Mouse (Mus musculus) liver, postnatal 0 days (tissue): Measurements from ENCODE around the gene Tmprss2. TPM values are rescaled to one million over a fixed set of nuclear protein-coding genes. Genes with fewer than 3 reads are reported as not detected.
A peak's percentile ranks its signal among the peaks of the same experiment; 100 is the strongest.

ENCODE experiments used
- ATAC-seq: fragments of 200-750 bp; cut with Nextera tagmentation; 2 replicates; pipeline ENCODE4 v1.8.0; 2017; ENCODE audit warnings: mild to moderate bottlenecking, moderate library complexity
- DNase-seq: peaks from one replicate; pipeline ENCODE4 v3.0.0-alpha.2; 2016
- H3K27ac ChIP-seq: fragments of 300-500 bp; sonication (generic); 2 replicates; pipeline ENCODE4 v1.5.1; 2014; ENCODE audit warnings: antibody characterized with exemption, moderate library complexity, mild to moderate bottlenecking, low read depth
- H3K27me3 ChIP-seq: fragments of 300-500 bp; sonication (generic); 2 replicates; pipeline ENCODE4 v1.6.1; 2014; ENCODE audit warnings: low read length, control low read depth, mixed read lengths; ENCODE audit not compliant: insufficient read depth
- H3K36me3 ChIP-seq: fragments of 300-500 bp; sonication (generic); replicated peaks from 2 replicates; pipeline ENCODE4 v1.6.1; 2014; ENCODE audit warnings: mild to moderate bottlenecking, control low read depth, low read length, moderate library complexity, mixed read lengths; ENCODE audit not compliant: insufficient read depth
- H3K4me1 ChIP-seq: fragments of 300-500 bp; sonication (generic); 2 replicates; pipeline ENCODE4 v1.6.1; 2014; ENCODE audit warnings: antibody characterized with exemption, mild to moderate bottlenecking, control low read depth; ENCODE audit not compliant: insufficient read depth
- H3K4me2 ChIP-seq: fragments of 300-500 bp; sonication (generic); 2 replicates; pipeline ENCODE4 v1.6.1; 2014; ENCODE audit warnings: low read depth, mild to moderate bottlenecking, low read length, moderate library complexity, mixed read lengths
- H3K4me3 ChIP-seq: fragments of 300-500 bp; sonication (generic); 2 replicates; pipeline ENCODE4 v1.5.1; 2014; ENCODE audit warnings: low read depth, low read length
- H3K9ac ChIP-seq: fragments of 300-500 bp; sonication (generic); replicated peaks from 2 replicates; pipeline ENCODE4 v1.6.1; 2014; ENCODE audit warnings: mild to moderate bottlenecking, moderate library complexity
- H3K9me3 ChIP-seq: fragments of 300-500 bp; sonication (generic); 2 replicates; pipeline ENCODE4 v1.6.1; 2016; ENCODE audit warnings: mild to moderate bottlenecking, control low read depth, low read length, mixed read lengths
- CTCF ChIP-seq: sonication (generic); IDR thresholded peaks from 2 replicates; pipeline ENCODE4 v1.5.1; 2016; ENCODE audit warnings: antibody characterized with exemption, low read depth
- EP300 ChIP-seq: IDR thresholded peaks from 2 replicates; pipeline ENCODE4 v1.6.1; 2016; ENCODE audit warnings: antibody characterized with exemption, low read depth, mild to moderate bottlenecking
- WGBS: fragments of 180-500 bp; shearing (Covaris S2); extraction: QIAGEN DNeasy Blood & Tissue Kit; methylation state at CpG from one replicate; pipeline ENCODE4 v1.1.7; 2014; ENCODE audit not compliant: insufficient replicate concordance; 5-methylcytosine and 5-hydroxymethylcytosine counted together
- polyA plus RNA-seq: library from polyadenylated mRNA; unstranded; fragments of >200 nt; fragmentation: Nextera tagmentation; extraction: Ambion mirVana; gene quantifications from 2 replicates; pipeline ENCODE4 v1.2.1, GENCODE M21; 2015

Tmprss2 gene
- polyA plus RNA-seq, 1 experiment from 2014 or later, result 4.3 TPM

GRCm38 (mm10) chr16:97609676-97610075 lies 1.3 kb downstream of the Tmprss2 start:
- no peak overlapping the region for H3K4me3 ChIP-seq
- WGBS, result 62% methylated on average over 2 of the region's 2 CpGs
- H3K9me3 ChIP-seq, result no peaks in the 10 kb centered on the region
- ATAC-seq (no peak), DNase-seq (no peak)
- TF ChIP-seq CTCF (no peak), EP300 (no peak)
- no peak overlapping the region for H3K9ac ChIP-seq
- peaks cover 14% of the 10 kb centered on the region for H3K4me1 ChIP-seq
- H3K27ac ChIP-seq, result no peak overlapping the region
- H3K27me3 ChIP-seq, result peaks cover 17% of the 10 kb centered on the region
- no peaks in the 10 kb centered on the region for H3K36me3 ChIP-seq
- peak overlapping the region; percentile 69; the same call in 1 of the 2 replicates for H3K4me2 ChIP-seq

- TF ChIP-seq EP300, result no peak
- no peak for TF ChIP-seq CTCF
- Histone ChIP-seq H3K27me3 (peaks cover 17% of the 10 kb centered on the region), H3K36me3 (no peaks in the 10 kb centered on the region), H3K4me2 (no peak overlapping the region), H3K4me3 (no peak overlapping the region), H3K27ac (no peak overlapping the region), H3K4me1 (peaks cover 14% of the 10 kb centered on the region), H3K9me3 (no peaks in the 10 kb centered on the region), H3K9ac (no peak overlapping the region)
- peak; percentile 54 for ATAC-seq
- 70% methylated on average over 1 of the region's 1 CpGs for WGBS
- no peak for DNase-seq
Observed at GRCm38 (mm10) chr16:97607956-97608355, 3.0 kb downstream of the Tmprss2 start.

- ATAC-seq (no peak), DNase-seq (no peak)
- H3K27me3 ChIP-seq, result peaks cover 17% of the 10 kb centered on the region
- no peak overlapping the region for H3K4me3 ChIP-seq
- H3K36me3 ChIP-seq, result no peaks in the 10 kb centered on the region
- H3K9me3 ChIP-seq, result no peaks in the 10 kb centered on the region
- TF ChIP-seq EP300, result no peak
- TF ChIP-seq CTCF, result no peak
- H3K9ac ChIP-seq, result no peak overlapping the region
- no peak overlapping the region for H3K27ac ChIP-seq
- 48% methylated on average over 2 of the region's 2 CpGs for WGBS
- H3K4me2 ChIP-seq, result no peak overlapping the region
- peaks cover 14% of the 10 kb centered on the region for H3K4me1 ChIP-seq
Observed at GRCm38 (mm10) chr16:97606829-97607228, 4.2 kb downstream of the Tmprss2 start.

GRCm38 (mm10) chr16:97605957-97606721 lies 4.9 kb downstream of the Tmprss2 start:
- 68% methylated on average over 9 of the region's 9 CpGs for WGBS
- Histone ChIP-seq H3K27me3 (peaks cover 17% of the 10 kb centered on the region), H3K27ac (no peak overlapping the region), H3K4me1 (peaks cover 14% of the 10 kb centered on the region), H3K4me2 (no peak overlapping the region), H3K9ac (no peak overlapping the region), H3K4me3 (no peak overlapping the region), H3K9me3 (no peaks in the 10 kb centered on the region), H3K36me3 (no peaks in the 10 kb centered on the region)
- DNase-seq (no peak), ATAC-seq (no peak)
- TF ChIP-seq EP300 (no peak), CTCF (no peak)

- TF ChIP-seq EP300, result no peak
- no peak for TF ChIP-seq CTCF
- H3K36me3 ChIP-seq, result no peaks in the 10 kb centered on the region
- H3K9ac ChIP-seq, result no peak overlapping the region
- no peak overlapping the region for H3K27ac ChIP-seq
- no peaks in the 10 kb centered on the region for H3K27me3 ChIP-seq
- ATAC-seq (no peak), DNase-seq (no peak)
- WGBS, result 82% methylated on average over 1 of the region's 1 CpGs
- H3K4me3 ChIP-seq, result no peak overlapping the region
- H3K9me3 ChIP-seq, result no peaks in the 10 kb centered on the region
- H3K4me1 ChIP-seq, result peaks cover 10% of the 10 kb centered on the region
- H3K4me2 ChIP-seq, result no peak overlapping the region
Observed at GRCm38 (mm10) chr16:97602256-97602655, 8.7 kb downstream of the Tmprss2 start.

GRCm38 (mm10) chr16:97600591-97600990 lies 10.4 kb downstream of the Tmprss2 start:
- no peak overlapping the region for H3K9ac ChIP-seq
- H3K27ac ChIP-seq, result no peak overlapping the region
- H3K4me3 ChIP-seq, result no peak overlapping the region
- no peak for ATAC-seq
- no peak for DNase-seq
- no peaks in the 10 kb centered on the region for H3K4me1 ChIP-seq
- H3K9me3 ChIP-seq, result no peaks in the 10 kb centered on the region
- H3K4me2 ChIP-seq, result no peak overlapping the region
- H3K27me3 ChIP-seq, result no peaks in the 10 kb centered on the region
- no peaks in the 10 kb centered on the region for H3K36me3 ChIP-seq
- 60% methylated on average over 2 of the region's 2 CpGs for WGBS
- TF ChIP-seq CTCF (no peak), EP300 (no peak)
